In genomic region chr12:101027451-101028246, GRCm38 (mm10) we compare ENCODE assay signal across 7 mouse cellular contexts. TPM values are rescaled to one million over a fixed set of nuclear protein-coding genes. Genes with fewer than 3 reads are reported as not detected.
A peak's percentile ranks its signal among the peaks of the same experiment; 100 is the strongest.
DNase-seq lines count a peak whose midpoint lies in the region; ATAC-seq lines count a peak whose summit lies in the region.

No protein-coding gene starts in this region.

- H3K9me3 ChIP-seq in heart, embryonic 14.5 days (ENCODE audit: control insufficient read depth, low read length) = peaks cover 3% of the 10 kb centered on the region; the same call in 1 of the 2 replicates
- H3K9me3 ChIP-seq in limb, embryonic 12.5 days = no peaks in the 10 kb centered on the region
- H3K9me3 ChIP-seq in neural tube, embryonic 12.5 days = no peaks in the 10 kb centered on the region

- H3K4me3 ChIP-seq in heart, embryonic 14.5 days (ENCODE audit: control insufficient read depth in 1 of 2, insufficient read depth in 1 of 2, low read depth in 1 of 2, low read length in 2 of 2) = peak overlapping the region; percentile 53 to 71
- peak overlapping the region; percentile 65 for H3K4me3 ChIP-seq in limb, embryonic 12.5 days (replicated peaks)
- H3K4me3 ChIP-seq in neural tube, embryonic 12.5 days = peak overlapping the region; percentile 62

- no peaks in the 10 kb centered on the region for H3K36me3 ChIP-seq in heart, embryonic 14.5 days (ENCODE audit: control insufficient read depth, insufficient read depth, low read length)
- no peaks in the 10 kb centered on the region for H3K36me3 ChIP-seq in limb, embryonic 12.5 days
- no peaks in the 10 kb centered on the region for H3K36me3 ChIP-seq in neural tube, embryonic 12.5 days

- no peak for ATAC-seq in heart, embryonic 14.5 days (ENCODE audit: insufficient number of reproducible peaks, insufficient read depth, low FRiP score, low read depth)
- ATAC-seq in limb, embryonic 12.5 days (ENCODE audit: insufficient number of reproducible peaks, insufficient read depth, low FRiP score, low TSS enrichment, low read depth) = no peak
- no peak for ATAC-seq in neural tube, embryonic 12.5 days (ENCODE audit: low FRiP score, low read depth)

- peaks cover 2 to 8% of the 10 kb centered on the region in 2 experiments; a peak in 3 of 4 replicates for H3K4me1 ChIP-seq in heart, embryonic 14.5 days (ENCODE audit: control insufficient read depth in 2 of 2, insufficient read depth in 2 of 2, low read length in 2 of 2)
- peaks cover 24% of the 10 kb centered on the region for H3K4me1 ChIP-seq in limb, embryonic 12.5 days (replicated peaks)
- peaks cover 35% of the 10 kb centered on the region for H3K4me1 ChIP-seq in neural tube, embryonic 12.5 days

- H3K9ac ChIP-seq in heart, embryonic 14.5 days (ENCODE audit: low read length) = peak overlapping the region; percentile 78
- H3K9ac ChIP-seq in limb, embryonic 12.5 days (replicated peaks) = peak overlapping the region; percentile 66; the same call in 1 of the 2 replicates
- peak overlapping the region; percentile 78 for H3K9ac ChIP-seq in neural tube, embryonic 12.5 days

- peaks cover 42% of the 10 kb centered on the region for H3K27me3 ChIP-seq in heart, embryonic 14.5 days (ENCODE audit: control insufficient read depth, insufficient read depth, low read length)
- H3K27me3 ChIP-seq in limb, embryonic 12.5 days = peaks cover 40% of the 10 kb centered on the region
- no peaks in the 10 kb centered on the region for H3K27me3 ChIP-seq in neural tube, embryonic 12.5 days (replicated peaks)

- peak; percentile 53 to 58 for DNase-seq in right cerebral cortex, adult 2 months (ENCODE audit: low spot score in 2 of 2)
- no peak for DNase-seq in right cerebral cortex, postnatal 10 days (ENCODE audit: low spot score in 2 of 2)
- peak; percentile 80 for DNase-seq in brain, adult 2 months (ENCODE audit: low read depth, low spot score)
- no peak for DNase-seq in adipocyte (ENCODE audit: low spot score)

- H3K27ac ChIP-seq in heart, embryonic 14.5 days (replicated peaks in 1 of 2; ENCODE audit: control insufficient read depth in 1 of 2, insufficient read depth in 1 of 2, low read depth in 2 of 2, low read length in 2 of 2) = no peak overlapping the region
- no peak overlapping the region for H3K27ac ChIP-seq in limb, embryonic 12.5 days
- no peak overlapping the region for H3K27ac ChIP-seq in neural tube, embryonic 12.5 days

- 5% methylated on average over 19 of the region's 19 CpGs for WGBS in heart, embryonic 14.5 days
- 2% methylated on average over 19 of the region's 19 CpGs for WGBS in limb, embryonic 12.5 days
- 1% methylated on average over 19 of the region's 19 CpGs for WGBS in neural tube, embryonic 12.5 days

- peak overlapping the region; percentile 96 for H3K4me2 ChIP-seq in heart, embryonic 14.5 days (ENCODE audit: low read length)
- H3K4me2 ChIP-seq in limb, embryonic 12.5 days = peak overlapping the region; percentile 93
- H3K4me2 ChIP-seq in neural tube, embryonic 12.5 days (replicated peaks) = peak overlapping the region; percentile 77

RNA-seq across cellular contexts. Expression of gene Ccdc88c, which starts 1.2 kb away (rescaled TPM):
- 2.7 and 3.0 TPM in 2 replicates for polyA plus RNA-seq in heart, embryonic 14.5 days (2014; fragmentation: Nextera tagmentation; extraction: Ambion mirVana)
- polyA plus RNA-seq in limb, embryonic 12.5 days (2016; fragmentation: Nextera tagmentation; extraction: Ambion mirVana) = 4.2 and 4.3 TPM in 2 replicates
- 14.7 and 16.0 TPM in 2 replicates for polyA plus RNA-seq in neural tube, embryonic 12.5 days (2016; fragmentation: Nextera tagmentation; extraction: Ambion mirVana)

RNA-seq across cellular contexts. Expression of gene Ppp4r3a, which starts 55.9 kb away (rescaled TPM):
- polyA plus RNA-seq in heart, embryonic 14.5 days (2014; fragmentation: Nextera tagmentation; extraction: Ambion mirVana) = 33.8 and 35.6 TPM in 2 replicates
- polyA plus RNA-seq in limb, embryonic 12.5 days (2016; fragmentation: Nextera tagmentation; extraction: Ambion mirVana) = 67.9 and 76.3 TPM in 2 replicates
- 64.8 and 67.4 TPM in 2 replicates for polyA plus RNA-seq in neural tube, embryonic 12.5 days (2016; fragmentation: Nextera tagmentation; extraction: Ambion mirVana)

Comparison
In these comparisons a context has a peak if more than half of its experiments do, and no peak if none do; other contexts are left out.
1. DNase-seq: peak in right cerebral cortex, adult 2 months (2 of 2) and brain, adult 2 months (single experiment); none in right cerebral cortex, postnatal 10 days (0 of 2) and adipocyte (single experiment).
2. Peak in every context shown above with its lines, with median percentiles within 50 percentile points of each other: H3K4me2 ChIP-seq, H3K4me3 ChIP-seq and H3K9ac ChIP-seq.